Mouse (Mus musculus): ENCODE results near the gene Ndst2. TPM values are rescaled to one million over a fixed set of nuclear protein-coding genes. Genes with fewer than 3 reads are reported as not detected.
A peak's percentile ranks its signal among the peaks of the same experiment; 100 is the strongest.
"Not testable (repeated sequence)": the region's sequence is repeated elsewhere in the genome, so short reads cannot be mapped to it uniquely, and the experiment has no call there.

Ndst2 gene
- polyA plus RNA-seq, 1 experiment from 2014 or later, result 30.3 TPM

DNA sequence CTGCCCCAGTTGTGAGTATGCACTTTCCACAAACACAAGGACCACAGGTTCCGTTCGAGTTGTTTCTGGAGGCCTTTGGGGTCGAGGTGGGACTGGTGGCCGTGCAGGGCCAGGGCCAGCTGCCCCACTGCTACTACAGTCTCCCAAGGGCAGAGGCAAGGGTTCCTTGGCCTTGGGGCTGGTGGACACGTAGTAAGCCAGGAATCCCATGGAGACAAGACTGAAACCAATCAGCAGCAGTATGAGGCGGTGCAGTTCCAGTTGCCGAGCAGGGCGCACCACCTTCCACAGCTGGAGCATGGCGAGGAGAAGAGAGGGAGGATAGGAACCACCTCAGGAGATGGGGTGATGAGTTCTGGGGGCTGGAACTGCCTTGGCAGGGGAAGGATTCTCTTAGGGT, 4.5 kb downstream of the Ndst2 start:
- Histone ChIP-seq H3K4me3 (ENCODE audit: inconsistent target) (no peak overlapping the region), H3K36me3 (ENCODE audit: inconsistent target) (peaks cover 52% of the 10 kb centered on the region)

GRCm38 (mm10) chr14:20725660-20726339, 8.6 kb downstream of the Ndst2 start:
- H3K4me3 ChIP-seq (ENCODE audit: inconsistent target), result no peak overlapping the region
- WGBS (ENCODE audit: missing documents), result 88% methylated on average over 6 of the region's 6 CpGs
- peaks cover 93% of the 10 kb centered on the region for H3K36me3 ChIP-seq (ENCODE audit: inconsistent target)
- H3K79me2 ChIP-seq (ENCODE audit: inconsistent target), result peaks cover 38% of the 10 kb centered on the region
- H3K27ac ChIP-seq, result no peak overlapping the region

More for the DNA sequence above, 4.5 kb downstream of the Ndst2 start:
- Histone ChIP-seq H3K79me2 (ENCODE audit: inconsistent target) (peaks cover 64% of the 10 kb centered on the region), H3K27ac (peak overlapping the region; percentile 95; the same call in 1 of the 2 replicates)
- WGBS (ENCODE audit: missing documents), result 94% methylated on average over 9 of the region's 9 CpGs

DNA sequence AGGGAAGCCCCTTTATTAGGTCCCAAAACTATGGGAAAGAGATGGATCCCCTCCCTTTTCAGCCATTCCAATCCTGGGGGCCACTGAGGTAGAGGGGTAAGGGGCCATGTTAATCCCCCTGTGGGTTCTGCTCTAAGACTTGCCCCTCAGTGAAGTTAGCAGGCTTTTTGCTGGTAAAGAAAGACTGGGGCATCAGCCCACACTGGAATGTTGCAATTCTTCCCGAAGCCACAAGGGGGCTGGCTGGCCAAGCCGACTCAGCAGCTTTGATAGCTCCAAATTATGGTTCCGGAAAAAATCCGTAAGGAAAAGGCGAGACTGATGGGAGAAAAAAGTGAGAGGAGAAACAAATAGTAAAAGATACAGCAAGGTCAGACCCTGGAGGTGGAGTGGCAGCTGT, 10.3 kb downstream of the Ndst2 start:
- WGBS (ENCODE audit: missing documents), result 49% methylated on average over 5 of the region's 5 CpGs
- Histone ChIP-seq H3K4me3 (ENCODE audit: inconsistent target) (no peak overlapping the region), H3K27ac (no peak overlapping the region), H3K79me2 (ENCODE audit: inconsistent target) (peaks cover 20% of the 10 kb centered on the region), H3K36me3 (ENCODE audit: inconsistent target) (peaks cover 96% of the 10 kb centered on the region)

DNA sequence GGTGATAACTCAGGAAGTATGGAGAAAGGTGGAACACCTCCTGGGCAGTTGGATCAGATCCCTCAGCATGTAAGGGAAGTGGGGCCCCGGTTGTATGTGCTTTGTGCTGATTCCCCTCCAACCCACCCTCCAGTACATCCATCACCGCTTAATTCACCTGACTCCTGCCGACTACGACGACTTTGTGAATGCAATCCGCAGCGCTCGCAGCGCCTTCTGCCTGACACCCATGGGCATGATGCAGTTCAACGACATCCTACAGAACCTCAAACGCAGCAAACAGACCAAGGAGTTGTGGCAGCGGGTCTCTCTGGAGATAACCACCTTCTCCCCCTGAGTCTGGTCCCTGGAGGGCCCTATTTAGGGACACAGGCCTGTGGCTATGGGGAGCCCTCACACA, 11.4 kb downstream of the Ndst2 start:
- Histone ChIP-seq H3K79me2 (ENCODE audit: inconsistent target) (peaks cover 10% of the 10 kb centered on the region; the same call in 1 of the 2 replicates), H3K36me3 (ENCODE audit: inconsistent target) (peaks cover 96% of the 10 kb centered on the region), H3K27ac (no peak overlapping the region), H3K4me3 (ENCODE audit: inconsistent target) (no peak overlapping the region)
- 93% methylated on average over 12 of the region's 12 CpGs for WGBS (ENCODE audit: missing documents)

DNA sequence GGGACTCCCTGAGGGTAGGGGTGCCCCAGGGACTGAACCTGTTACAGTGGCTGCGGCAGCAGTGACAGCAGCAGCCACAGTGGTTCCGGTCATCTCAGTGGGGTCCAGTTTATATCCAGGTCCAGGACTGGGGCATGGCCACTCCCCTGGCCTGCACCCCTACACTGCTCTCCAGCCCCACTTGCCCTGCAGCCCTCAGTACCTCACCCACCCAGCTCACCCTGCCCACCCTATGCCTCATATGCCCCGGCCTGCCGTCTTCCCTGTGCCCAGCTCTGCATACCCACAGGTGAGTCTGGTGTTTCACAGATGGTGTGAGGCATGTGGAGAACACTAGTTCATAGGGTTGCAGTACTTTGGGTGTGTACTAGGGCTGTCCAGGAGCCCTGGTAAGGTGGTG, 13.0 kb downstream of the Ndst2 start:
- Histone ChIP-seq H3K79me2 (ENCODE audit: inconsistent target) (no peaks in the 10 kb centered on the region), H3K4me3 (ENCODE audit: inconsistent target) (no peak overlapping the region), H3K36me3 (ENCODE audit: inconsistent target) (peaks cover 97% of the 10 kb centered on the region), H3K27ac (no peak overlapping the region)
- 91% methylated on average over 4 of the region's 4 CpGs for WGBS (ENCODE audit: missing documents)

DNA sequence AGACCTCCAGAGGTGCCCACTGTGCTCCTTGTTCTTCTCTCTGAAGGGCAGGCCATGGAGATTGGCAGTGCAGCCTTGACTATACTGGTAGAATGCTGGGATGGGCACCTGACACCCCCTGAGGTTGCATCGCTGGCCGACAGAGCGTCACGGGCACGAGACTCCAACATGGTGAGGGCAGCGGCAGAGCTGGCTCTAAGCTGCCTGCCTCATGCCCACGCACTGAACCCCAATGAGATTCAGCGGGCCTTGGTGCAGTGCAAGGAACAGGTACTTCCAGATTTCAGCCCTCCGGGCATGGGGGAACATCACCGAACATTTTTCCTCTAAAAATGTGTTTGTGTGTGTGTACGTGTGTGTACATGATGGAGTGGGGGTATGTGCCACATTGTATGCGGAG, 14.6 kb downstream of the Ndst2 start:
- Histone ChIP-seq H3K4me3 (ENCODE audit: inconsistent target) (no peak overlapping the region), H3K36me3 (ENCODE audit: inconsistent target) (peaks cover 99% of the 10 kb centered on the region), H3K27ac (no peak overlapping the region), H3K79me2 (ENCODE audit: inconsistent target) (no peaks in the 10 kb centered on the region)
- 94% methylated on average over 11 of the region's 12 CpGs for WGBS (ENCODE audit: missing documents)

GRCm38 (mm10) chr14:20718443-20718842, 15.9 kb downstream of the Ndst2 start:
- no peak overlapping the region for H3K4me3 ChIP-seq (ENCODE audit: inconsistent target)
- H3K79me2 ChIP-seq (ENCODE audit: inconsistent target), result no peaks in the 10 kb centered on the region
- H3K36me3 ChIP-seq (ENCODE audit: inconsistent target), result peaks cover 99% of the 10 kb centered on the region
- no peak overlapping the region for H3K27ac ChIP-seq
- 94% methylated on average over 10 of the region's 10 CpGs for WGBS (ENCODE audit: missing documents)

GRCm38 (mm10) chr14:20713832-20714231, 20.5 kb downstream of the Ndst2 start:
- H3K36me3 ChIP-seq (ENCODE audit: inconsistent target), result peaks cover 84% of the 10 kb centered on the region
- peaks cover 28% of the 10 kb centered on the region for H3K79me2 ChIP-seq (ENCODE audit: inconsistent target)
- H3K27ac ChIP-seq, result no peak overlapping the region
- 95% methylated on average over 11 of the region's 11 CpGs for WGBS (ENCODE audit: missing documents)
- H3K4me3 ChIP-seq (ENCODE audit: inconsistent target), result no peak overlapping the region

GRCm38 (mm10) chr14:20708239-20708638, 26.1 kb downstream of the Ndst2 start:
- Histone ChIP-seq H3K27ac (peak overlapping the region; percentile 41), H3K79me2 (ENCODE audit: inconsistent target) (peaks cover 55% of the 10 kb centered on the region), H3K4me3 (ENCODE audit: inconsistent target) (peak overlapping the region; percentile 77), H3K36me3 (ENCODE audit: inconsistent target) (peaks cover 28% of the 10 kb centered on the region)
- WGBS (ENCODE audit: missing documents), result 10% methylated on average over 10 of the region's 10 CpGs

DNA sequence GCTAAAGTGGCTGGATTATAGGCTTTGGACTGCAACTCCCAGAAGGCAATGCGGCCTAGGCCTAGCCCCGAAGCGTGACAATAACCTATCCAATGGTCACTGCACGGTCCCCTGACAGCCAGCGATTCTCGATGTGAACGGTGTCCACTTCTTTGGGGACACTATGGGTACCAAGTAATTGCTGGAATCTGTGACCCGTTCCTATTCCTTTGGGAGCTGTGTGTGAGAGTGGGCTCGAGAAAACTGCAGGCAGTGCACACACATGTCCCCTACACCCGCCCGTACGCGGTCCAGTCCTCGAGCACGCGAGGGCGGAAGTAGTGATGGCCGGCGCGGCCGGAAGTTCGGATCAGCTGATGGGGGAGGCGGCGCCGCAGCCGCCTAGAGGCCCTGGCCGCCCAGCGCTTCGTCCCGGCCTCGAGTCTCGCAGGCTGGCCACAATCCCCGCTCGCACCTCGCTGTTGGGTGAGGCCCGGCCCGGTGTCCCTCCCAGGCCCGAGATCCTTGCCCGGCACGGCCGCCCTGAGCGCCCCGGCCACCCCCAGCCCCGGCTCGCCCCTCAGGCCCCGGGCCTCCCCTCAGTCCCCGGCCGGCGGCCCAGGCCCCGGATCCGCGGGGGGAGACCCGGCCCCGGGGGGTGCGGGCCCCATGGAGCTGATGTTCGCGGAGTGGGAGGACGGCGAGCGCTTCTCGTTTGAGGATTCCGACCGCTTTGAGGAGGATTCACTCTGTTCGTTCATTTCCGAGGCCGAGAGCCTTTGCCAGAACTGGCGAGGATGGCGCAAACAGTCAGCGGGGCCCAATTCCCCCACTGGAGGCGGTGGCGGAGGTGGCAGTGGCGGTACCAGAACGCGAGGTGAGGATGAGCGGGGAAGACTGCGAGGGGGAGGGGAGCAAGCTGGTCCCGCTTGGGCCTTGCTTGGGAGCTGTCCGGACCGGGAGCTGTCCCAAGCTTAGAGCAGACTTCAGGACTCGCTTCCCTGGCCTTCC, 26.9 kb downstream of the Ndst2 start, which contains the start of gene Zswim8:
Zswim8 (plus strand) TSS at position 352 of the 990 bp plus-strand sequence.
- peak within 1 kb of the TSS; percentile 77 for H3K4me3 ChIP-seq (ENCODE audit: inconsistent target)
- peaks cover 60% of the 10 kb centered on the region for H3K79me2 ChIP-seq (ENCODE audit: inconsistent target)
- H3K36me3 ChIP-seq (ENCODE audit: inconsistent target), result peaks cover 21% of the 10 kb centered on the region
- WGBS (ENCODE audit: missing documents), result under 1% methylated on average over 62 of the region's 80 CpGs
- H3K27ac ChIP-seq, result peak within 1 kb of the TSS; percentile 65

- H3K36me3 ChIP-seq (ENCODE audit: inconsistent target), result not testable (repeated sequence)
- H3K27ac ChIP-seq, result peak overlapping the region; percentile 65
- 17% methylated on average over 6 of the region's 8 CpGs for WGBS (ENCODE audit: missing documents)
- H3K79me2 ChIP-seq (ENCODE audit: inconsistent target), result peaks cover 68% of the 10 kb centered on the region
- H3K4me3 ChIP-seq (ENCODE audit: inconsistent target), result peak overlapping the region; percentile 96
These were observed 30.9 kb downstream of the Ndst2 start for GRCm38 (mm10) chr14:20703461-20703860.

DNA sequence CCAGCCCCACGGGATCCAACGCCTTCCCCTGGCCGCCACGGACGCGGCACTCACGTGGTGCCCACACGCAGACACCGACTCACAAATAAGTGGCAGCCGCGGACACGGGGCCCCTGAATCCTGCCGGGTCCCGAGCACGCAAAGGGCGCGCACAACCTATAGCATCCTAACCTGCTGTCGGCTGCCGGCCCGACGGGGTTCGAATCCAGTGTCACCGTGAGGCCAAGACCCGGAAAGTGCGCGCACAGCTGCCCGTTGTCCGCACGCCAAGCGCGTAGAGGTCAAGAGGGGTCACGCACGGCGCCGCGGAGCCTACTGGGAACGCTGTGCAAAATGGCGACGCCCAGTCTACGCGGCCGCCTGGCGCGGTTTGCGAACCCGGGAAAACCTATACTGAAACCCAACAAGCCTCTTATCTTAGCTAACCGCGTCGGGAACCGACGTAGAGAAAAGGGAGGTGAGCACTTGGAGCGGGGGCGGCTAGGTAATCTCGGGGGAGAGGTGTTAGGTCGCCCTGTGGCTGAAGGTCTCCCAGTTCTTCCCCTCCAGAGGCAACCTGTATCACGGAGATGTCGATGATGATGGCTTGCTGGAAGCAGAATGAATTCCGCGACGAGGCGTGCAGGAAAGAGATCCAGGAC, 31.5 kb downstream of the Ndst2 start, which contains the start of gene Chchd1:
Chchd1 (plus strand) TSS at position 266 of the 641 bp plus-strand sequence.
- WGBS (ENCODE audit: missing documents), result under 1% methylated on average over 61 of the region's 61 CpGs
- Histone ChIP-seq H3K79me2 (ENCODE audit: inconsistent target) (peaks cover 68% of the 10 kb centered on the region), H3K36me3 (ENCODE audit: inconsistent target) (no peaks in the 10 kb centered on the region), H3K4me3 (ENCODE audit: inconsistent target) (peak within 1 kb of the TSS; percentile 96), H3K27ac (peak within 1 kb of the TSS; percentile 65)

GRCm38 (mm10) chr14:20702096-20702740, 32.1 kb downstream of the Ndst2 start:
- Histone ChIP-seq H3K36me3 (ENCODE audit: inconsistent target) (no peaks in the 10 kb centered on the region), H3K79me2 (ENCODE audit: inconsistent target) (peaks cover 72% of the 10 kb centered on the region), H3K4me3 (ENCODE audit: inconsistent target) (peak overlapping the region; percentile 96), H3K27ac (peak overlapping the region; percentile 65)
- WGBS (ENCODE audit: missing documents), result 17% methylated on average over 15 of the region's 15 CpGs

GRCm38 (mm10) chr14:20701554-20701953, 32.8 kb downstream of the Ndst2 start:
- peaks cover 79% of the 10 kb centered on the region for H3K79me2 ChIP-seq (ENCODE audit: inconsistent target)
- H3K4me3 ChIP-seq (ENCODE audit: inconsistent target), result peak overlapping the region; percentile 96; the same call in 1 of the 2 replicates
- WGBS (ENCODE audit: missing documents), result 85% methylated on average over 8 of the region's 8 CpGs
- no peak overlapping the region for H3K27ac ChIP-seq
- no peaks in the 10 kb centered on the region for H3K36me3 ChIP-seq (ENCODE audit: inconsistent target)

Measured in macrophage (primary cell).